Mouse (Mus musculus): ENCODE data around the gene Kdelr2. TPM values are rescaled to one million over a fixed set of nuclear protein-coding genes. Genes with fewer than 3 reads are reported as not detected.

The Kdelr2 gene
- polyA plus RNA-seq, 1 experiment from 2014 or later, result 150 TPM

DNA sequence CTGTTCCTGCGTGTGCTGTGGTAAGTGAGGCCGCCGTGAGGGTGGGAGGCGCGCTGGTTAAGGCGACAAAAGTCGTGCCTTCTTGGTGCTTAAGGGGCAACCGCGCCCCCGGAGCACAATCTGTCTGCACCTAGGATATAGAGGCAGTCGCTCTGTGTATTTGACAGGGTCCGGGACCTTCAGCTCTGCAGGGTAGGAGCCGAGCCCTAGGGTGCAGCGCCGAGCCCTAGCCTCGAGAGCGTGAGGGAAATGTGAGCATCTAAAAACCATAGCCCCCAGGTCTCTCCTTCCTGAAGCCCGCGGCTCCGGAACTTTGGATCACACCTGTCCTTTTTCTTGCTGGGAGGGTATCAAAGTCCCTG is 61.1 kb downstream of the Kdelr2 start:
- ATAC-seq (ENCODE audit: low FRiP score), result peak; percentile 73
- under 1% methylated on average over 20 of the region's 20 CpGs for WGBS
- H3K27ac ChIP-seq, result peak overlapping the region; percentile 84

DNA sequence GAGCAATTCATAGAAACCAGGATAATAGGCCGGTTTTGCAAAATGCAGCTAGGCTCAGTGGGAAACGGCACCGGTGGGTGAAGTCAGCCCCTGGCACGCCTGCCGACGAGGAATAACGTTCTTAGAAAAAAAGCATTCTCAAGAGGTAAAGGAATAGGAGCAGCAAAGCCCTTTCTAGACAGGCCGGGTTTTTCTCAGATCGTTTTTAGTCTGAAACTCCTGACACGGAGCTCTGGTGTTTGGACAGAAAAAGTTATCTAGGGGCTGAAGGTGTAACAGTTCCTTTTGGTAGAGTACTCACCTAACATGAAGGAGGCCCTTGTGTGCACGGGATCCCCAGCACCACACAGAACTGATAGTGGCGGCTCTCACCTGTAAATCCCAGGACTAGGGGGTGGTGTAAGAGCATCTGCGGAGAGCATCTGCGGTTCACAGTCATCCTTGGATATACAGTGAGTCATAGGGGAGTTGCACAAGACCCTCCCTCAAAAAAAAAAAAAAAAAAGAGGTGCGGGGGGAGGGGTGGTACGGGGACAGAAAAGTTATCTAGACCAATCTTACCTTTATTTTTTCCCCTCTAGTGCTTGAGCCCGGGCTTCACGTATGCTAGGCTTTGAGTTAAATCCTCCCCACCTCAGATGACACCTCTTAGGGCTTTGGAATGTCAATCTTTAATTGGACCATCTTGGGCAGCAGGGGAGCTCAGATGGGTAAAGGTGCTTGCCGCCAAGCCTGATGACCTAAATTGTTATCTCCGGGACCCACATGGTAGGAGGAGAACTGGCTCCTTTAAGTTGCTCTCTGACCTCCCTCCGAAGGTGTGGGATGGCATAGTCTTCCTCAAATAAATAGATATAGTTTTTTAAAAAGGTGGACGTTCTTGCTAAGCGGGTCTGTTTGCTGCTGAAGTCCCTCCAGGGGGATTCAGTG is 61.8 kb downstream of the Kdelr2 start:
- Histone ChIP-seq H3K4me2 (peak overlapping the region; percentile 84), H3K36me3 (peaks cover 37% of the 10 kb centered on the region), H3K4me1 (replicated peaks) (peaks cover 24% of the 10 kb centered on the region), H3K4me3 (peak overlapping the region; percentile 81), H3K9ac (peak overlapping the region; percentile 86), H3K27me3 (no peaks in the 10 kb centered on the region), H3K9me3 (no peaks in the 10 kb centered on the region), H3K27ac (peak overlapping the region; percentile 84; the same call in 1 of the 2 replicates)
- 39% methylated on average over 23 of the region's 23 CpGs for WGBS
- no peak for ATAC-seq (ENCODE audit: low FRiP score)

More for the DNA sequence above, 61.1 kb downstream of the Kdelr2 start:
- H3K4me3 ChIP-seq, result peak overlapping the region; percentile 81
- H3K9ac ChIP-seq, result peak overlapping the region; percentile 86
- H3K4me2 ChIP-seq, result peak overlapping the region; percentile 84
- H3K9me3 ChIP-seq, result no peaks in the 10 kb centered on the region
- H3K27me3 ChIP-seq, result no peaks in the 10 kb centered on the region
- peaks cover 24% of the 10 kb centered on the region for H3K4me1 ChIP-seq (replicated peaks)
- peaks cover 30% of the 10 kb centered on the region for H3K36me3 ChIP-seq

DNA sequence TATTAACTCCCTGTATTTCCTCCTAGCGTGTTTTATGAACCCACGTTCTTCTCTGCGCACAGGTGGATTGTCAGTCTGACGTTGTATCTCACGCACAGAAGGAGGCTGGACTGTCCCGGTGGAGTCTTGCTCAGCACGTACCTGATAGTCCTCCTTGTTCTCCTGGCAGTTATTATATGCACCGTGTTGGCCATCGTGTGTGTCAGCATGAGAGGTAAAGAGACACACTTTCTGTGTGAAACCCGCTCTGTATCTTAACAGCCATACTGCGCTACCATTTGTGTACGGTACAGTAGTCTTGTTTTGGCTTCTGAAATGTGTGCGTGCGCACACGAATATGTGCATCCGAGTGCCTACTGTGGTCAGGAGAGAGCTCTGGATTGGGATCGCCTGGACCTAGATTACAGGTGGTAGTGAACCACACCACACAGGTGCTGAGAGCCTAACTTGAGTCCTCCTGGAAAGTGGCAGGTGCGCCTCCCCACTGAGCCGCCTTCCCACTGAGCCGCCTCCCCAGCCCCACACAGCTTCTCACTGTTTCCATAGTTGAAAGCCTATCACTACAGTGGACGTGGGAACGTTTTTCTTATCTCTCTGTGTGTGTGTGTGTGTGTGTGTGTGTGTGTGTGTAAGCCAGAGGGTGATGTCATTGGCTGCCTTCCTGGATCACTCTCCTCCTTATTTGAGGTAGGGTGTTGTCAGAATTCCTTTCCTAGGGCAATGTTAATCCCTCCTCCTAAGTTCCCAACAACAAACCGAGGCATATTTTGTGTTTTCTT is 63.4 kb downstream of the Kdelr2 start:
- Histone ChIP-seq H3K4me1 (replicated peaks) (peaks cover 24% of the 10 kb centered on the region), H3K4me2 (no peak overlapping the region), H3K4me3 (no peak overlapping the region), H3K36me3 (peaks cover 48% of the 10 kb centered on the region), H3K27me3 (no peaks in the 10 kb centered on the region), H3K27ac (no peak overlapping the region), H3K9ac (no peak overlapping the region), H3K9me3 (no peaks in the 10 kb centered on the region)
- ATAC-seq (ENCODE audit: low FRiP score), result no peak
- WGBS, result 93% methylated on average over 23 of the region's 23 CpGs

DNA sequence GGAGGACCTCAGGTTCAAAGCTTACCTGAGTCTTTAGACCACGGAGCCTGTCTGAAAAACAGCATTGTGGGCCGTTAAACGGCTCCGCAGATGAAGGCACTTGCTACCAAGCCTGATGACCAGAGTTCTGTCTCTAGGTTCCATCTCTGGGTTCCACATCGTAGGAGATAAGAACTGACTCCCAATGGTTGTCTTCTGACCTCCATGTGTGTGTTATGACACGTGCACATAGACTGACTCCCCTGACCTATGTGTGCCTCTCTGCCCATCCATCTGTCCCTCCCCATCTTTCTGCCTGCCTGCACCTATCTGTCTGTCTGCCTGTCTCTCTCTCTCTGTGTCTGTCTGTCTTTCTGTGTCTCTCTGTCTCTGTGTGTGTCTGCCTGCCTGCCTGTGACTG is 64.3 kb downstream of the Kdelr2 start:
- H3K36me3 ChIP-seq, result peaks cover 55% of the 10 kb centered on the region

DNA sequence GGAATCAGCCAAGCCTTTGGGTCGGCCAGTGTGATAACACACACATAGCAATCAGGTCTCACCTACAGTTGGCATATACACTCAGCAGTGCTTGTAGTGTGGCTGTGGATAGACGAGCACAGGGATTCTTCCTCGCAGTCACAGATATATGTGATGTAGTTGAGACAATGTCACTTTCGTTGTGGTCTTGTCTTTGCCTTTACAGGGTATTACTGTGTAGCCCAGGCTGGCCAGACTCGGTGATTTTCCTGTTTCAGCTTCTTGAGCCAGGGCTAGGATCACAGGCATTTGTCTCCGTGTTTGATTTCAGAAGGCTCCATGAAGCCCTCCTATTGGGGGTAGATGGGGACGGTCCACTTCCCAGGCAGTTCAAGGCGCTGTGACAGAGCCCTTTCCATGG is 66.0 kb downstream of the Kdelr2 start:
- H3K27me3 ChIP-seq, result no peaks in the 10 kb centered on the region
- no peak overlapping the region for H3K27ac ChIP-seq
- WGBS, result 94% methylated on average over 8 of the region's 8 CpGs
- H3K9ac ChIP-seq, result no peak overlapping the region
- no peak for ATAC-seq (ENCODE audit: low FRiP score)
- peaks cover 16% of the 10 kb centered on the region for H3K4me1 ChIP-seq (replicated peaks)
- H3K4me2 ChIP-seq, result no peak overlapping the region
- no peak overlapping the region for H3K4me3 ChIP-seq
- H3K9me3 ChIP-seq, result no peaks in the 10 kb centered on the region
- H3K36me3 ChIP-seq, result peaks cover 72% of the 10 kb centered on the region

More for the DNA sequence above, 64.3 kb downstream of the Kdelr2 start:
- no peak overlapping the region for H3K27ac ChIP-seq
- H3K9me3 ChIP-seq, result no peaks in the 10 kb centered on the region
- ATAC-seq (ENCODE audit: low FRiP score), result no peak
- peaks cover 24% of the 10 kb centered on the region for H3K4me1 ChIP-seq (replicated peaks)
- H3K27me3 ChIP-seq, result no peaks in the 10 kb centered on the region
- H3K4me2 ChIP-seq, result no peak overlapping the region
- H3K9ac ChIP-seq, result no peak overlapping the region
- no peak overlapping the region for H3K4me3 ChIP-seq
- 94% methylated on average over 6 of the region's 6 CpGs for WGBS

DNA sequence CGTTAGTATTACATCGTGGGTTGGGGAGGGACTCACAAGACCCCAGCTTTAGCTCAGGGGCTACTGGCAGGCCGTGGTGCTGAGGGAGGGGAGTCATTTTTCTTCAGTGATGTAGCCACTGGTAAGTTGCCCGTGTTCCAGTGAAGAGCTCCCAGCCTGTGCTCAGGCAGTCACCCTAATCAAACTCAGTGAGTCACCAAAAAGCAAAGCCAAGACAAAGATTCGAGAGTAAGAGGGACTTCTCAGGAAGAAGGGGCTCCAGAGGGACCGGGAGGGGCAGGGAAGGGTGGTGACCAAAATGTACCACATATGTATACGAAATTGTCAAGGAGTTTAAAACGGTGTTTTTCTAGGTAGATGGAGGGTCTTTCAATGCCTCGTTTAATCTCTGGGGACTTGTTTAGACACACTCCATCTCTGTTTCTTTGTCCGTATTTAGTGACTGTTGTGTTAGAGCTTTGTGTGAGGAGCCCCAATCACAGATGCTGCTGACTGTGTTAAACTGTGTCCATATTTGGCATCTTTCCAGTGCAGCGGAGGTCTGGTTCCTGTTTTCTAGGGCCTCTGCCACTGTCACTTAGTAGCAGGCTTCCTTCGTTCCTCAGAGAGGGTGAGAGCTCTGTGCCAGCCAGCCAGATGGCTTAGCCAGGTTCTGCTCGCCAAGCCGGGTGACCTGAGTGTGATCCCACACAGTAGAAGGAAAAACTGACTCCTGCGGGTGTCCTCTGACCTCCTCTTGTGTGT is 67.0 kb downstream of the Kdelr2 start:
- peak overlapping the region; percentile 58 for H3K27ac ChIP-seq
- peaks cover 10% of the 10 kb centered on the region for H3K4me1 ChIP-seq (replicated peaks)
- no peak overlapping the region for H3K9ac ChIP-seq
- no peaks in the 10 kb centered on the region for H3K9me3 ChIP-seq
- H3K36me3 ChIP-seq, result peaks cover 81% of the 10 kb centered on the region
- H3K4me2 ChIP-seq, result no peak overlapping the region
- no peak for ATAC-seq (ENCODE audit: low FRiP score)
- H3K27me3 ChIP-seq, result no peaks in the 10 kb centered on the region
- no peak overlapping the region for H3K4me3 ChIP-seq
- WGBS, result 77% methylated on average over 15 of the region's 15 CpGs

DNA sequence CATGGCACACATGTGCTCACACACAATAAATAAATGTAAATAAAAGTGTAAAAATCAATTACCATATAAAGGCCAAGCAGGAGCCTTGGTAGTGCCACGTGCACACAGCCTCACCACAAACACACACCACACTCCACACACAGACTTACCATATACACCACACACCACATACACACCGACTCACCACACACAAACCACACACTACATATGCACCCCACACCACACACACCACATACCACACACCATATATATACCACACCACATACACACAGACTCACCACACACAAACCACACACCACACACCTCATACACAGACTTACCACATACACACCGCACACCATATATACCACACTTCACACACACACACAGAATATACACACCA is 67.5 kb downstream of the Kdelr2 start:
- Histone ChIP-seq H3K27me3 (no peaks in the 10 kb centered on the region), H3K4me3 (no peak overlapping the region), H3K27ac (no peak overlapping the region; the same call in 1 of the 2 replicates), H3K4me1 (replicated peaks) (peaks cover 5% of the 10 kb centered on the region; the same call in 1 of the 2 replicates), H3K36me3 (peaks cover 87% of the 10 kb centered on the region), H3K9ac (no peak overlapping the region), H3K9me3 (no peaks in the 10 kb centered on the region), H3K4me2 (no peak overlapping the region)
- 90% methylated on average over 3 of the region's 3 CpGs for WGBS
- ATAC-seq (ENCODE audit: low FRiP score), result no peak

Other genes starting within 250 kb of the Kdelr2 start
- 12.7 and 14.6 TPM in 2 replicates for gene Rbak, start 223.1 kb upstream of the Kdelr2 start, polyA plus RNA-seq (2015; fragmentation: Nextera tagmentation; extraction: Ambion mirVana)
- gene Spdye4b, start 222.8 kb upstream of the Kdelr2 start, polyA plus RNA-seq (2015; fragmentation: Nextera tagmentation; extraction: Ambion mirVana), result not detected in 2 replicates
- not detected in 2 replicates for gene Spdye4a, start 176.9 kb upstream of the Kdelr2 start, polyA plus RNA-seq (2015; fragmentation: Nextera tagmentation; extraction: Ambion mirVana)
- gene Zfp12, start 168.7 kb upstream of the Kdelr2 start, polyA plus RNA-seq (2015; fragmentation: Nextera tagmentation; extraction: Ambion mirVana), result 22.8 and 23.4 TPM in 2 replicates
- gene Zfp316, start 133.8 kb upstream of the Kdelr2 start, polyA plus RNA-seq (2015; fragmentation: Nextera tagmentation; extraction: Ambion mirVana), result 9.0 and 9.4 TPM in 2 replicates
- 0.18 TPM in 1 of 2 replicates, not detected in the other for gene Zfp853, start 110.2 kb upstream of the Kdelr2 start, polyA plus RNA-seq (2015; fragmentation: Nextera tagmentation; extraction: Ambion mirVana)
- 34.8 and 36.2 TPM in 2 replicates for gene E130309D02Rik, start 88.5 kb upstream of the Kdelr2 start, polyA plus RNA-seq (2015; fragmentation: Nextera tagmentation; extraction: Ambion mirVana)
- 75.4 and 82.7 TPM in 2 replicates for gene Zdhhc4, start 74.6 kb upstream of the Kdelr2 start, polyA plus RNA-seq (2015; fragmentation: Nextera tagmentation; extraction: Ambion mirVana)
- gene Grid2ip, start 46.5 kb upstream of the Kdelr2 start, polyA plus RNA-seq (2015; fragmentation: Nextera tagmentation; extraction: Ambion mirVana), result 0.45 and 0.47 TPM in 2 replicates
- gene Daglb, start 60.7 kb downstream of the Kdelr2 start, polyA plus RNA-seq (2015; fragmentation: Nextera tagmentation; extraction: Ambion mirVana), result 18.2 and 18.3 TPM in 2 replicates
- gene Rac1, start 124.2 kb downstream of the Kdelr2 start, polyA plus RNA-seq (2015; fragmentation: Nextera tagmentation; extraction: Ambion mirVana), result 390 and 391 TPM in 2 replicates
- 34.2 and 37.9 TPM in 2 replicates for gene Cyth3, start 218.6 kb downstream of the Kdelr2 start, polyA plus RNA-seq (2015; fragmentation: Nextera tagmentation; extraction: Ambion mirVana)

Data from hindbrain, embryonic 13.5 days (tissue).